Mouse (Mus musculus) frontal cortex, postnatal 10 days (tissue): ENCODE measurements around the gene Samd10.

Source experiments
- DNase-seq, 2 experiments: peaks; one replicate each; pipeline ENCODE4 v3.0.0; 2022; ENCODE audit warnings: low spot score in 2 of 2, mixed read lengths in 1 of 2

Gene Samd10

GRCm38 (mm10) chr2:181577981-181578581 lies 20.9 kb downstream of the Samd10 start:
- peak in 1 of 2 experiments; percentile 3 for DNase-seq

- no peak for DNase-seq
These were observed 21.9 kb downstream of the Samd10 start for GRCm38 (mm10) chr2:181577126-181577525.

GRCm38 (mm10) chr2:181576613-181577012 lies 22.4 kb downstream of the Samd10 start:
- no peak for DNase-seq

- peak in 1 of 2 experiments; percentile 3 for DNase-seq
These were observed 24.0 kb downstream of the Samd10 start for GRCm38 (mm10) chr2:181574921-181575545.

- DNase-seq: no peak
These were observed 25.1 kb downstream of the Samd10 start for GRCm38 (mm10) chr2:181573961-181574360.

GRCm38 (mm10) chr2:181572921-181573920 lies 25.8 kb downstream of the Samd10 start:
- DNase-seq: no peak

GRCm38 (mm10) chr2:181571941-181572670 lies 26.9 kb downstream of the Samd10 start:
- peak in 1 of 2 experiments; percentile 5 for DNase-seq

GRCm38 (mm10) chr2:181570921-181571595 lies 28.0 kb downstream of the Samd10 start:
- peak in 1 of 2 experiments; percentile 6 for DNase-seq

- no peak for DNase-seq
These were observed 28.6 kb downstream of the Samd10 start for GRCm38 (mm10) chr2:181570375-181570774.

GRCm38 (mm10) chr2:181569856-181570255 lies 29.2 kb downstream of the Samd10 start:
- no peak for DNase-seq

- no peak for DNase-seq
These were observed 30.6 kb downstream of the Samd10 start for GRCm38 (mm10) chr2:181568272-181569008.

- DNase-seq: no peak
These were observed 31.7 kb downstream of the Samd10 start for GRCm38 (mm10) chr2:181567338-181567737.

- no peak for DNase-seq
These were observed 45.2 kb downstream of the Samd10 start for GRCm38 (mm10) chr2:181553772-181554171.

GRCm38 (mm10) chr2:181550233-181550632 lies 48.8 kb downstream of the Samd10 start:
- DNase-seq: no peak

GRCm38 (mm10) chr2:181548682-181549081 lies 50.3 kb downstream of the Samd10 start:
- DNase-seq: no peak

GRCm38 (mm10) chr2:181548227-181548626 lies 50.8 kb downstream of the Samd10 start:
- no peak for DNase-seq

GRCm38 (mm10) chr2:181546142-181546541 lies 52.9 kb downstream of the Samd10 start:
- no peak for DNase-seq
